Mouse (Mus musculus) embryonic stem cell, embryonic (primary cell): ENCODE results near the gene Gm14085.
"Not testable (repeated sequence)": the region's sequence is repeated elsewhere in the genome, so short reads cannot be mapped to it uniquely, and the experiment has no call there.

ENCODE experiments used
- CTCF ChIA-PET, 4 experiments: fragments of 300-600 bp in 2 of 4; fragments of 350-600 bp in 2 of 4; sonication (Branson Sonifier 250); formaldehyde crosslinking; loops; one replicate each; lab custom pipeline; 2022; ENCODE audit warnings: inconsistent platforms in 2 of 4; lab: Charles Lee
- POLR2A ChIA-PET, 4 experiments: fragments of 300-600 bp in 2 of 4; fragments of 350-600 bp in 2 of 4; sonication (Branson Sonifier 250); formaldehyde crosslinking; loops; one replicate each; lab custom pipeline; 2022; ENCODE audit warnings: antibody characterized with exemption in 4 of 4, inconsistent platforms in 1 of 4; lab: Charles Lee

Gene Gm14085

DNA sequence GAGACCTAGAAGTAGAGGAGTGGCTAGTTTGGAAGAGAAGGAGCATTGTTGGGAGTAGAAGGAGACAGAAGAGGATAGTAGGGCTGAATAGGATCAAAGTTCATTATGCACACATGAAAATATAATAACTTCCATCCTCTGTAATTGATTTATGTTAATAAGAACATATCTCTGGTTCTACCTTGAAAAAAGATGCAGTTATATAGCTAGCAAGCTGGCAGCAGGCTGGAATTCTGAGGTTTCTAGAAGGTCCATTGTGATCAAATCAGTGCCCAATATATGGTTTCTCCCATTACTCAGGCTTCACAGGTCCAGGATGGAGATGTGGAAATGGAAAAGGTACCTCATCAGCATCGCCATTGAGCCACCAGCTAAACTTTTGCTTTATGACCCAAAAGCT is at the start of gene Gm14085:
Gene Gm14085, plus strand, starts transcription at position 301 of the 400 bp plus-strand sequence.
- POLR2A ChIA-PET: no interaction called here

GRCm38 (mm10) chr2:122438706-122439482 is 45.8 kb upstream of the Gm14085 start:
- CTCF ChIA-PET, POLR2A ChIA-PET: not testable (repeated sequence)

More for the DNA sequence above, at the start of gene Gm14085:
- CTCF ChIA-PET: no interaction called here

DNA sequence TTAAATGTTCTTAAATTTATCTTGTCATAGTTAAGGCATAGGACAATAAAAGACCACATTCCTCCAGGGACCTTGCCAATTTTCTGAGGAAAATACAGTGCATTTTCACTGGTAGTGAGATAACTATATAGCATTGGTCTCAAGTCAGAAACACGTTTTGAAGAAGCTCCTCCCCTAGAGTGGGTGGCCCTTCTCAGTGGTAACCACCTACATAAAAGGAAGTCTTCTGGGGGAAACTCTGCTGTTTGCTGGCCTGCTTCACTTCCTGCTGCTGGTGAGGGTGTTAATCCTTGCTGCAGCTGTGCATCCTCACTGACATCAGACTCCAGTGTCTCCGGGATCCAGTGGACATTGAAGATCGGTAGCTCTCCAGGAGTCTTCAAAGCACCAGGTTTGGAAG is 44.2 kb upstream of the Gm14085 start:
- CTCF ChIA-PET, POLR2A ChIA-PET: not testable (repeated sequence)

DNA sequence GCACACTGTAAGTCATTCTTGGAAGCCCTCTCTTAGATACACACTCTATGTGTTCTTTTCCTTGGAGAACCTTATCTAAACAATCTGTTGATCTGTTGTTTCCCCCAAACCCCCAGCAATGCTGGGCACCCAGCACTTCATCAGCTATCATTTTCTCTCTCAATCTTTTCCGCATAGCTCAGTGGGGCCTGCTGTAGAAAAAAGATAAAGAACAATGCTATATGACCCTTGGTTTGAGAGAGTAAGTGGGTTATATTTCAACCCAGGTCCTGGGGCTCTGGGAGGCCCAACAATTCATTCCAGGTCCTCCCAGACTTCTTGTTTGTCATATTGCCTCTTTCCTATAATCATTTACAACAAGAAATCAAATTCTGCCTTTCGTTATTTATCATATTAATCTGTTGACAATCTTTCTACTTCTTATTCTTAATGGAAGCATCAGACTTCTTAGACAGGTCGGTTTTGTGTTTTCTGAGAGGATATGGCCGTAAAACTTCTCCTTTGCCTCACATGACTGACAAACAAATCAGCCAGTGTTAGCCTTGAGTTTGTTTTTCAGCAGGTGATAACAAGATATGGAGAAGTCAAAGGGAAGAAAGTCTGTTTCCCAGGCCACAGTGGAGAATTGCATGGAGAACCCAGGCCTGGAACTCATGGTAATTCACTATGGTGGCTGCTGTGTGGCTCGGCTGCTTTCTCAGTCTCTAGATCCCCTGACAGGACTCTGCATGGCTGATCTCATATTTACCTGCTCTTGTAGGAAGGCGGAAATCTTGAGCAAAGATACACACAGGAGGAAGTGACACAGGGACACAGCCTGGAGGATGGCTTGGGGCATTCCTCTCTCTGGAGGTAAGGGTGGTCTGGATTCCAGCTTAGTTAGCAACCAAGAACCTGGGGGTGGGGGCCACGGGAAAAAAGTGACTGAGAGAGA is 43.5 kb upstream of the Gm14085 start:
- POLR2A ChIA-PET: no interaction called here
- CTCF ChIA-PET: no interaction called here

DNA sequence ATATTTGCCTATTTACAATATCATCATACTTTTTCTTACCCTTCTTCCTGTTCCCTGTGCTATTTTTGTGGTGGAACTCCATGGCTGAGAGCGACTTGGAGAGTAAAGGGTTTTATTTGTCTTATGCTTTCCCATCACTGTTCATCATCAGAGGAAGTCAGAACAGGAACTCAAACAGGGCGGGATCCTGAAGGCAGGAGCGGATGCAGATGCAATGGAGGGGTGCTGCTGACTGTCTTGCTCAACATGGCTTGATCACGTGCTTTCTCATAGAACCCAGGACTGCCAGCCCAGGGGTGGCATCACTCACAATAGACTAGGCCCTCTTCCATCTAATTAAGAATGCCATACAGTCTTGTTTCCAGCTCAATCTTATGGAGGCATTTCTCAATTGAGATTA is 34.4 kb upstream of the Gm14085 start:
- ChIA-PET POLR2A (no interaction called here), CTCF (no interaction called here)

DNA sequence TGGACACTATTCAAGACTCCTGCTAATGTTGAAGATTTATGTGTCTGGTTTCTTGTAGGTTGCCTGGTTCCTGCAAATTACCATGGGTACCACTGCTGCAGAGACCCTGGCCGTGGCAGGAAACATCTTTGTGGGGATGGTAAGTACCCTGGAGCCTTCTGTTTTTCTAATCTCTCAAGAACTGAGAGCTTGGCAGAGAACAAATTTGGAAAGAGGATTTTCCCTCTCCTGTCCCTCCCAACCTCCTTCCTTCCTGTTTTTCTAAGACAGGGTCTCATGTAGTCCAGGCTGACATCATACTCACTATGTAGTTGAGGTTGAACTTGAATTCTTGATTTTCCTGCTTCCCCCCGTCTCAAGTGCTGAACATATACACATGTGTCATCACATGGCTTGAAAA is 32.3 kb upstream of the Gm14085 start:
- CTCF ChIA-PET: no interaction called here
- POLR2A ChIA-PET: no interaction called here

- CTCF ChIA-PET: interaction anchor here in 2 of 4 experiments (1.1 to 2.3 kb wide), 4 partner anchors 49 to 164 kb away, joined by 3 to 11 read pairs (median 4); no protein-coding TSS in a partner anchor
- POLR2A ChIA-PET: interaction anchor here in 1 of 4 experiments (0.6 kb wide), 1 partner anchor 128 kb away, joined by 4 read pairs; no protein-coding TSS in a partner anchor
Measured at GRCm38 (mm10) chr2:122466901-122467300, 17.8 kb upstream of the Gm14085 start.

GRCm38 (mm10) chr2:122467351-122468013 is 17.3 kb upstream of the Gm14085 start:
- ChIA-PET POLR2A (interaction anchor here in 1 of 4 experiments (0.7 kb wide), 1 partner anchor 1010 kb away, joined by 3 read pairs; no protein-coding TSS in a partner anchor), CTCF (interaction anchor here in 2 of 4 experiments (1.1 to 2.3 kb wide), 4 partner anchors 48 to 165 kb away, joined by 3 to 11 read pairs (median 4); no protein-coding TSS in a partner anchor)

DNA sequence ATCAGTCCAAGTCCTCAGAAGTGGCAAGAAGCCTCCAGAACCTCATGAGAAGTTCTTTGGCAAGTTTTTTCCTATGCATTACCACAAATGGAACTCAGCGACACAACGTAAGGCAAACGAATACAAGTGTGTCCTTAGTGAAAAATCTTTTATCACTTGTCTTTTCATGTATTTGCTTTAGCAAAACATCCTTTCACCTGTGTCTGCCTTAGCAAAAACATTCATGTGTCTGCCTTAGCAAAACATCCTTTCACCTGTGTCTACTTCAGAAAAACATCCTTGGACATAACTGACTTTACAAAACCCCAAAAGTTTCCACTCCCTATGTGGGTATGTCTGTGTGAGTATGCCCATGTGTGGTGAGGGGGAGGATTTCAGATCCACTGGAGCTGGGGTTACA is 15.5 kb upstream of the Gm14085 start:
- POLR2A ChIA-PET: no interaction called here
- CTCF ChIA-PET: no interaction called here

GRCm38 (mm10) chr2:122476585-122476984 is 8.2 kb upstream of the Gm14085 start:
- CTCF ChIA-PET: no interaction called here

GRCm38 (mm10) chr2:122483787-122484186 is 954 bp upstream of the Gm14085 start:
- CTCF ChIA-PET, POLR2A ChIA-PET: not testable (repeated sequence)

More at GRCm38 (mm10) chr2:122476585-122476984, 8.2 kb upstream of the Gm14085 start:
- POLR2A ChIA-PET: no interaction called here

DNA sequence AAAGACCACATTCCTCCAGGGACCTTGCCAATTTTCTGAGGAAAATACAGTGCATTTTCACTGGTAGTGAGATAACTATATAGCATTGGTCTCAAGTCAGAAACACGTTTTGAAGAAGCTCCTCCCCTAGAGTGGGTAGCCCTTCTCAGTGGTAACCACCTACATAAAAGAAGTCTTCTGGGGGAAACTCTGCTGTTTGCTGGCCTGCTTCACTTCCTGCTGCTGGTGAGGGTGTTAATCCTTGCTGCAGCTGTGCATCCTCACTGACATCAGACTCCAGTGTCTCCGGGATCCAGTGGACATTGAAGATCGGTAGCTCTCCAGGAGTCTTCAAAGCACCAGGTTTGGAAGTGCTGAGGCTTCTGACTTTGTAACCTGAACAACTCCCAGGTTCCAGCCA is 913 bp downstream of the Gm14085 start:
- POLR2A ChIA-PET, CTCF ChIA-PET: not testable (repeated sequence)

DNA sequence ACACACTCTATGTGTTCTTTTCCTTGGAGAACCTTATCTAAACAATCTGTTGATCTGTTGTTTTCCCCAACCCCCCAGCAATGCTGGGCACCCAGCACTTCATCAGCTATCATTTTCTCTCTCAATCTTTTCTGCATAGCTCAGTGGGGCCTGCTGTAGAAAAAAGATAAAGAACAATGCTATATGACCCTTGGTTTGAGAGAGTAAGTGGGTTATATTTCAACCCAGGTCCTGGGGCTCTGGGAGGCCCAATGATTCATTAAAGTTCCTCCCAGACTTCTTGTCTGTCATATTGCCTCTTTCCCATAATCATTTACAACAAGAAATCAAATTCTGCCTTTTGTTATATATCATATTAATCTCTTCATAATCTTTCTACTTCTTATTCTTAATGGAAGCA is 1.4 kb downstream of the Gm14085 start:
- POLR2A ChIA-PET, CTCF ChIA-PET: not testable (repeated sequence)

- POLR2A ChIA-PET: no interaction called here
- CTCF ChIA-PET: no interaction called here
Measured at GRCm38 (mm10) chr2:122486674-122487073, 1.9 kb downstream of the Gm14085 start.

DNA sequence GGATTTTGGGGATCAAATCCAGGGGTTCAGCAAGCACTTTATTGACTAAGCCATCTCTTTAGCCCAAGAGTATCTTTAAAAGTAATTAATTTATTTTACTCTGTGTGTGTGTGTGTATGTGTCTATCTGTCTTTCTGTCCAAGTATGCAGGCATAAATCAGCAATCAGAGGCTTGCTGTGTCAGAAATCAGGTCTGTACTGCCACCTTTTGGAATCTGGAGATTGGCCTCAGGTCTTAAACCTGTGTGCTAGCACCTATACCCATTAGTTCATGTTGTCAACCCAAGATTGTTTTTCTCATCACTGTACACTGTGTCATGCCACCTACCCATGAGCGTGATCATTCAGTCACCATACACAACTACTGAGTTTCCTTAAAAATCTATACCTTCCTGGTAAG is 45.0 kb downstream of the Gm14085 start:
- POLR2A ChIA-PET, CTCF ChIA-PET: not testable (repeated sequence)

DNA sequence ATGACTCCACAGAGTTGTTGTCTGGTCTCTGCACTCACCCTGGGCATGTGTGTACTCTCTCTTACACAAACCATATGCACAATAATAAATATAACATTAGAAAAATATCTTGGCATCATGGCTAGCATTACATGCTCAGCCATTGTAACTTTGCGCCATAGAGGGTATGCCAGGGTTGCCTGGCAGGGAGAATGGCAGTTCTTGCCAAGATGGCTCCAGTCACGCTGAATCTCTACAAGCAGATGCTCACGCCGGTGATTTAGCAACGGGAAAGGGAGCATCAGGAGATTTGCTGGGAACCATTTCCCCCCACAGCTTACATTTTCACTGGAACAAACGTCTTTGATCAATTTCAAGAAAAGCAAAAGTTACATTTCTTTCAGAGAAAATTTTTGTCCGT is 46.5 kb downstream of the Gm14085 start:
- POLR2A ChIA-PET: no interaction called here

GRCm38 (mm10) chr2:122531726-122532125 is 47.0 kb downstream of the Gm14085 start:
- CTCF ChIA-PET: no interaction called here
- POLR2A ChIA-PET: no interaction called here

More for the DNA sequence above, 46.5 kb downstream of the Gm14085 start:
- CTCF ChIA-PET: no interaction called here

GRCm38 (mm10) chr2:122532136-122532801 is 47.5 kb downstream of the Gm14085 start:
- ChIA-PET CTCF (no interaction called here), POLR2A (no interaction called here)

- ChIA-PET POLR2A (no interaction called here), CTCF (no interaction called here)
Measured at GRCm38 (mm10) chr2:122532802-122533186, 48.1 kb downstream of the Gm14085 start.
